Mouse (Mus musculus) adipocyte (in vitro differentiated cells): Measurements from ENCODE around the gene Twf1.
A peak's percentile ranks its signal among the peaks of the same experiment; 100 is the strongest.

Source experiments
- DNase-seq: peaks from one replicate; pipeline ENCODE4 v3.0.0-alpha.2; 2016; ENCODE audit warnings: low spot score

The Twf1 gene

GRCm38 (mm10) chr15:94572746-94573145 is 16.9 kb downstream of the Twf1 start:
- DNase-seq = no peak

- peak; percentile 54 for DNase-seq
These were observed 18.2 kb downstream of the Twf1 start for GRCm38 (mm10) chr15:94571501-94571900.

- no peak for DNase-seq
These were observed 21.1 kb downstream of the Twf1 start for GRCm38 (mm10) chr15:94568496-94569182.

- no peak for DNase-seq
These were observed 23.8 kb downstream of the Twf1 start for GRCm38 (mm10) chr15:94565854-94566253.

- no peak for DNase-seq
These were observed 24.8 kb downstream of the Twf1 start for GRCm38 (mm10) chr15:94564909-94565308.

GRCm38 (mm10) chr15:94558895-94559656 is 30.6 kb downstream of the Twf1 start:
- DNase-seq = no peak

- peak; percentile 94 for DNase-seq
These were observed 32.2 kb downstream of the Twf1 start for GRCm38 (mm10) chr15:94557442-94557841.

- no peak for DNase-seq
These were observed 36.2 kb downstream of the Twf1 start for GRCm38 (mm10) chr15:94553536-94553935.

GRCm38 (mm10) chr15:94544844-94545243 is 44.8 kb downstream of the Twf1 start:
- DNase-seq = no peak

GRCm38 (mm10) chr15:94544052-94544636 is 45.5 kb downstream of the Twf1 start:
- no peak for DNase-seq

- peak; percentile 98 for DNase-seq
These were observed 46.2 kb downstream of the Twf1 start, which contains the start of the genes Pus7l and Irak4 for GRCm38 (mm10) chr15:94543409-94544051. Gene Pus7l (minus strand): TSS chr15:94543547. Gene Irak4 (plus strand): TSS chr15:94543643.

- no peak for DNase-seq
These were observed 46.9 kb downstream of the Twf1 start for GRCm38 (mm10) chr15:94542567-94543408.

- DNase-seq = no peak
These were observed 50.4 kb downstream of the Twf1 start for GRCm38 (mm10) chr15:94539296-94539695.

GRCm38 (mm10) chr15:94535521-94535920 is 54.2 kb downstream of the Twf1 start:
- no peak for DNase-seq

- no peak for DNase-seq
These were observed 56.7 kb downstream of the Twf1 start for GRCm38 (mm10) chr15:94532956-94533355.

- no peak for DNase-seq
These were observed 57.4 kb downstream of the Twf1 start for GRCm38 (mm10) chr15:94532306-94532705.

GRCm38 (mm10) chr15:94530519-94530918 is 59.2 kb downstream of the Twf1 start:
- no peak for DNase-seq
